Comparison of ENCODE assay signal across 20 mouse cellular contexts in the genomic region with DNA sequence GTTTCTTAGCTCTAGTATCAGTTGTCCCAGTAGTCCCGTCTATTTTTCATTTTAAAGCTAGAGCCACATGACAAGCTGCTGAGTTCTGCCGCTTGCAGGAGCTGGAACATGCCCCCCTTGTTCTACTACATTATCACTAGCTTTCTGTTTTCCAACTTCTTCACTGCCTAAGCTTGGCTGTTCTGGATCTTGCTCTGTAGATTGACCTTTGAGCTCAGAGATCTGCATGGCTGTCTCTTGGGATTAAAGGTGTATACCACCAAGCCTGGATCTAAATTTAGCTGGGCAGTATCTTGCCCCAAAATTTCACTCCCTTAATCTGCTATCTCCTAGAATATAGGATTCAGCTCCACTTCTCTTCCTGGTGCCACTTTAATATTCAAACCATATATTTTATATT. TPM values are rescaled to one million over a fixed set of nuclear protein-coding genes. Genes with fewer than 3 reads are reported as not detected.
"Had no signal": no experiment of that assay in that cellular context is flagged by ENCODE, and none has a peak within 500 bp of the region (broad histone marks: within the 10 kb centered on the region; RNA-seq: fewer than 3 reads in every experiment).

No protein-coding gene starts in this region.

- DNase-seq: lung, adult 18-20 months; lung, embryonic 14.5 days; lung, postnatal 10 days; lung, postnatal 4 days; midbrain, embryonic 14.5 days; retina, postnatal 1 day; right cerebral cortex, adult 18-20 months; right cerebral cortex, postnatal 25 days; right cerebral cortex, postnatal 4 days; spleen, adult 18-20 months; thymus, adult 18-20 months; thymus, postnatal 14 days; thymus, postnatal 36 days had no signal

- H3K27ac ChIP-seq: midbrain, embryonic 10.5 days; midbrain, embryonic 12.5 days; neural tube, embryonic 13.5 days; neural tube, embryonic 15.5 days had no signal

- H3K4me3 ChIP-seq: midbrain, embryonic 10.5 days; midbrain, embryonic 12.5 days; myocyte; neural tube, embryonic 13.5 days; neural tube, embryonic 15.5 days had no signal

RNA-seq across cellular contexts. Expression of a gene that starts 21.0 kb away (rescaled TPM):
- total RNA-seq: megakaryocyte, adult 5-6 weeks; megakaryocyte-erythroid progenitor cell, adult 5-6 weeks had no signal

RNA-seq across cellular contexts. Expression of a gene that starts 48.1 kb away (rescaled TPM):
- total RNA-seq: megakaryocyte, adult 5-6 weeks; megakaryocyte-erythroid progenitor cell, adult 5-6 weeks had no signal
